Mouse (Mus musculus) urinary bladder, adult 18-20 months (tissue): ENCODE results near the gene Gm973.

ENCODE experiments used
- DNase-seq, 2 experiments: peaks; one replicate each; pipeline ENCODE4 v3.0.0; 2022; ENCODE audit warnings: low spot score in 2 of 2, mixed read lengths in 2 of 2

The Gm973 gene

GRCm38 (mm10) chr1:59542231-59542630 lies 26.2 kb downstream of the Gm973 start:
- no peak for DNase-seq

DNA sequence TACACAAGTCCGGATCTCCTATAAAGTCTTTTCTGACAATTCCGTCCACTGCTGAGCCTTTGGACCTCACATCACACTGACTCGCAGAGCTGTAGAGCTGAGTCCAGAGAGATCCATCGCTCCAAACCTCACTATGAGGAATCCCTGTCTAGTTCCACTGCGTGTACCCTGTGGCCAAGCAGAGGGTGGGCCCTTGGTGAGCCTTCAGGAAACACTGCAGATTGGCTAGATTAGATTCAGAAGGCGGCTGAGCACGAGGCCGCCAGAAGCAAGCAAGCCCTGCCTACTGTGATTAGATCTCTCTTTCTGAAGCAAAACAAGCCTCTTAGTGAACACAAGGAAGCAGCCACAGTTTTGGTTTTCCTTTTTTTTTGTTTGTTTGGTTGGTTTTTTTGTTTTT lies 27.8 kb downstream of the Gm973 start:
- DNase-seq = peak in 1 of 2 experiments; percentile 49

GRCm38 (mm10) chr1:59548486-59548885 lies 32.4 kb downstream of the Gm973 start:
- no peak for DNase-seq

GRCm38 (mm10) chr1:59549036-59549675 lies 33.1 kb downstream of the Gm973 start:
- DNase-seq = no peak

DNA sequence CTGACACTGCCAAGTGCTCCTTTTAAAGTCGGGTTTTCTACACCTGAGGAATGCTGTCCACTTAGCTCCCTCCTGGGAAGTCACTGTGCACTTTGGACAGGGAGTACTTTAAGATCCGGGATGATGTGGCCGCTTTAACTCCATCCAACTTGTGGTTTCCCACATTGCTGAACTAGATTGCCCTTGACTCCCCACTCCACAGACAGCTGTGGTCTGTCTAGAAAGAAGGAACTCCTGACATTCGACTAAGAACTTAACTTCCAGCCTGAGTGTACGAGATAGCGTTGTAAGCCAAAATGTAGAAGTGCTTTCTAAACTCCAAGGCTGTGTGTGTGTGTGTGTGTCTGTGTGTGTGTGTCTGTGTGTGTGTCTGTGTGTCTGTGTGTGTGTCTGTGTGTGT lies 34.2 kb downstream of the Gm973 start:
- no peak for DNase-seq

- DNase-seq = no peak
Measured at GRCm38 (mm10) chr1:59550996-59551395, 34.9 kb downstream of the Gm973 start.

DNA sequence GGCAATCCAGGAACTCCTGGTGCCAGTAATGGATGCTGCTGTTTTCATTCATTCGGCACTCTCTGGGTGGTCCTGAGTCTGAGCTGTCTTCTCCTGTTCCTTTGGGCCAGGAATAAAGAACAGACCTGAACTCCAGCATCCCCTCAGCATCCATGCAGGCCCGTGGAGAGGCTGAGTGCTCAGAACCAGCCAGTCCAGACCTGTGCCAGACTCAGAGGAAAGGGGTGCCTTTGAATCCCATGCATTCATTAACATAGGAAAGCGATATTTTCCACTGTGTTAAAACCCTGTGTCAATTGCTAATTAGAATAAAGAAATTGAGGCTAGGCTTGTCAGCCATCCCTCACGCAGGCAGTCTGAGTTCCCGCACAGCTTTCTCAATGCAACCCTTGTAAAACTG lies 37.6 kb downstream of the Gm973 start:
- DNase-seq = no peak

GRCm38 (mm10) chr1:59563581-59563980 lies 47.5 kb downstream of the Gm973 start:
- no peak for DNase-seq

DNA sequence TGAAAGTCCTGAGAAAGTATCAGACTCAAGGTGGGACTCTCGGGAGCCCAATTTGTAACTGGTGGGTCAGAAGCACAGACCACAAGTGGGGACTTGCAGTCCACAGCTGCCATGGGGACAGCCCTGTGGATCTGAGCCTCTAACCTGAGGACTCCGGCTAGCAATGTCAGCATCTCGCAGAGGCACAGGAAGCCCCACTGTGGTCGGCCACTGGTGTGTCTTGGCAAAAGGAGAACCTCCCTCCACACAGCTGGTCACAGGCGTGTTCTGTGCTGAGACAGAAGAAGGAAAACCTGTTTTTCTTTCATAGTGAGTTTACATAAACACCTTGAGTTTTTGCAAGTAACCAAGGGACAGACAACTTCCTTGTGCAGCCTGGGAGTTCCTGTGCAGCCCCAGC lies 49.7 kb downstream of the Gm973 start:
- no peak for DNase-seq

DNA sequence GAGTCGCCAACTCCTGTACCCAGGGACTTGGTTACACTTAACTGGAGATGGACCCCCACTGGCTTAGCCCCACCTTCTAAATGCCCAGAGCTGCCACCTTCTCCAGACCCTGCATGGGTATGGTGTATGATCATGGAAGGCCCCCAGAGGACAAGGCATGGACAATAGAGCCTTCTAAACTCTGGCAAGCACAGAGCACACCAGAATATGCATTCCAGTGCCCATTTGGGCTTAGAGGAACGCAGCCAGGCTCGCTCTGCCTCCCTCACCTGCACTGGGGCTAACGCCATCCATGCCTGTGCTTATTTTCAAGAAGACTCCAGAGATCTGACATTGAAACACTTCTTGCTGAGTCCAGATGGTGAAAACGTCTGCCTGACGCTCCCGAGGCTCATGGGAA lies 50.2 kb downstream of the Gm973 start:
- DNase-seq = no peak

DNA sequence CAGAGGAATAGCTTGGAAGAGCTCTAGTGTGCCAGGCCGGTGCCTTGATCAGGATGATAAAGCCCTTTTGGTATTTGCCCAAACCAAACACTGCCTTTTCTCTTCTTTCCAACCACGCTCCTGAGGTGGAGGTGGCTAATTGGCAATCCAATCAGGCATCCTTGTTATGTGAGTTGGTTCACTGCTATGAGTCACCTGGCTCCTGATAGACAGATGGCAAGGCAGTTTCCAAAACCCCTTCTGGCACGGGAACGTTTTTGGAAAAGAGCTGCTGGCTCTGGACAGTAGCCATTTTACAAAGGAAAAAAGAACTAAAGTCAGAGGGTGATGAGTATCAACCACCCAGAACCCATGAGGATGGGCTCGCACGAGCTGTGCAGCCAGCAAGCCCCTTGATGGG lies 50.9 kb downstream of the Gm973 start:
- no peak for DNase-seq

- DNase-seq = no peak
Measured at GRCm38 (mm10) chr1:59567521-59567920, 51.5 kb downstream of the Gm973 start.

- DNase-seq = no peak
Measured at GRCm38 (mm10) chr1:59568283-59568682, 52.2 kb downstream of the Gm973 start.

- DNase-seq = no peak
Measured at GRCm38 (mm10) chr1:59569301-59569700, 53.2 kb downstream of the Gm973 start.

DNA sequence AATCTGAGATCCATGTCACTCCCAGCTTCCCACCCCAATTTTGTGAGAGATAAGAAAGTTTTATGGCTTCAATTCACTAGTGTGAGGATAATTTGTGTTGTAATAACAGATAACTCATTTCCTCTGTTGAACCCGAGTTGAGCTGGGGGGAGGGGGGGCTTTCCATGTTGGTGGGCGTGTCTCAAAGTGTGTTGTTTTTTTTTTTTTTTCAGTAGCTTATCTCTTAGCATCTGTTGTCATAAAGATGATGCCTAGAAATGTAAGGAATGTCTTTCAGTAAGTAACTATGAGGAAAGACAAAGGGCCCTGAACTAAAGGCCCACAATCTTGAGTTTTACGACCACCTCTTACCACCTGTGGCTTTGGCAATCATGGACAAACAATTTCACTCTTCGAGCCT lies 54.7 kb downstream of the Gm973 start:
- no peak for DNase-seq

DNA sequence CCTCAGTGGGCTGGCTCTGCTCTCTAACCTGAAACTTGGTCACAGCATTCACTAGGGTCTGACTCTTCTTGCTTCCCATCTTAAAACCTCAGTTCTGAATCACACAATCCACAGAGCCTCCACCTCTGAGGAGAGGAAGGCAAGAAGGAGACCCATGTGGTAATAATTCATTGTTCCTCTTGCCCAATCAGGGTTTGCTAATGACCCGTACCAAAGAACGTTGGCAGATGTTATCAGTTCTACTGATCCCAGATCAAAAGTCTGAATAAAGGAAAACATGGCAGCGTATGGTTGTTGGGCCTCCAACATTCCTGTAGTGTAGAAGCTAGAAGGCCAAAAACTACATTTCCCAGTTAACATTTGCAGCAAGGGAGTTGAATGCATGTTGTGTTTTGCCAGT lies 55.4 kb downstream of the Gm973 start:
- DNase-seq = no peak

DNA sequence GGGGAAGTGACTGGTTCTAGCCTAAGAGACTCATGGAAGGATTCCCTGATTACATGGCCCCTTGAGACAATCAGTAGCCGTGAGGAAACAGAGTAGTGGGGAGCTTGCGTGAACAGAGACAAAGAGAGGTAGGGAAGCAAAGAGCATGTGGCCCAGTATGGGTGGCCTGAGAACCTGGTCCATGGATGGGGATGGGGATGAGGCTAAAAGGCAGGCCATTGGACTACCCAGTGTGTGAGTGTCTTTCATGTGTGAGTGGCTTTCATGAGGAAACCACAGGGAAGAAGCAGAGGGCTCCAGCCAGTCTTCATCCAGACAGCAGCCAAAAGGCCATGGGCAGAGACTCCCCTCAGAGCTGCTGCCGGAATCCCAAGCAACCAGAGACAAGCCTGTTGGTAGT lies 57.8 kb downstream of the Gm973 start:
- DNase-seq = no peak

GRCm38 (mm10) chr1:59574262-59575187 lies 58.5 kb downstream of the Gm973 start:
- DNase-seq = no peak

GRCm38 (mm10) chr1:59578770-59579169 lies 62.7 kb downstream of the Gm973 start:
- DNase-seq = no peak

GRCm38 (mm10) chr1:59579327-59579726 lies 63.3 kb downstream of the Gm973 start:
- DNase-seq = no peak

GRCm38 (mm10) chr1:59580131-59580751 lies 64.2 kb downstream of the Gm973 start:
- no peak for DNase-seq

DNA sequence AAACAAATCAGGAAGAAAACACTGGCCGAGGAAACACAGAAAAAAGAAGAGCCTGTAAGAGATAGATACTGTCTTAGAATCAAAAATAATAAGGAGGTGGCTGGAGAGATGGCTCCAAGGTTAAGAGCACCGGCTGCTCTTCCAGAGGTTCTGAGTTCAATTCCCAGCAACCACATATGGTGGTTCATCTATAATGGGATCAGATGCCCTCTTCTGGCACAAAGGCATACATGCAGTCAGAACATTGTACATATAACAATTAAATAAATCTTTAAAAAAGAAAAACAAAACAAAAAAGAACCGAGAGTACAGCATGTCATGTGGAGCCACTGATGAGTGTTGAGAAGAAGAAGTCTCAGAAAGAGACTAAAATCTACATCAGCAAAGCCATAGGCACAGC lies 64.8 kb downstream of the Gm973 start:
- DNase-seq = no peak
